Mouse (Mus musculus): ENCODE measurements around the gene Myom3.
A peak's percentile ranks its signal among the peaks of the same experiment; 100 is the strongest.

DNA sequence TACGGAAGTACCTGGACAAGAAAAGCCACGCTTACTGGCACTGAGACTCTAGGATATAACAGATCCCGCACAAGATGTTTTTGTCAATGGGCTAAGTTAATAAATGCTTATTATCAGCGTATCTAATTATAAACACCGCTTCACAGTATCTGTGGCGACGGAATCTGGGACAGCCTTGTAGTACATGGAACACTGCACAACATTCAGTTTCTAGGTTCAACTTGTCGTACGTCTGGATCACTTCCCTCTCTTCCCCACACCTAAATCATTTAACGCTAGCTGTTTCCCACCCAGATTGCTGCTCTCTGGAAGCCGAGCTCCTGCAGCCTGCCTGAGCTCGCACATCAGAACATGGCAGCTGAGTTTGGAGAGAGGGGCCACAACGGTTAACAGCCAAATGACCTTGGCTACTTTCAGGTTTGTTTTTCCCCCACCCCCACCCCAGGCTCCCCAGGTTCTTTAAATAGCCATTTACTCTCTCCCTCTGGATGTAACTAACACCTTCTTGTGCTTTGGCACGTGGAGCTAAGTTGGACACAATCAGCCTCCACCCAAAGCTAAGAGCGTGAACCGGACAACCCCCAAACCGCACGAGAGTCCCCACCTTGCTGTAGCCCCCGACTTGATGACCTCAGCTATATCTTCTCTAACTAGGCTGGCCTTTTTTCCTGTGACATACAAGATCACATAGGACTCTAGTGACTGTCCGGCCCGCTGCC, 79.9 kb downstream of the Myom3 start:
- TF ChIP-seq POLR2A (IDR thresholded peaks at IDR 0.05; ENCODE audit: insufficient read depth, low read depth, low read length) (no peak), EP300 (IDR thresholded peaks at IDR 0.05; ENCODE audit: insufficient read depth, low read depth, low read length) (0 out of 2 replicates have a peak, but pooled peaks have one; percentile 27)

Measured in heart, adult 2 months (tissue).